In the genomic region with DNA sequence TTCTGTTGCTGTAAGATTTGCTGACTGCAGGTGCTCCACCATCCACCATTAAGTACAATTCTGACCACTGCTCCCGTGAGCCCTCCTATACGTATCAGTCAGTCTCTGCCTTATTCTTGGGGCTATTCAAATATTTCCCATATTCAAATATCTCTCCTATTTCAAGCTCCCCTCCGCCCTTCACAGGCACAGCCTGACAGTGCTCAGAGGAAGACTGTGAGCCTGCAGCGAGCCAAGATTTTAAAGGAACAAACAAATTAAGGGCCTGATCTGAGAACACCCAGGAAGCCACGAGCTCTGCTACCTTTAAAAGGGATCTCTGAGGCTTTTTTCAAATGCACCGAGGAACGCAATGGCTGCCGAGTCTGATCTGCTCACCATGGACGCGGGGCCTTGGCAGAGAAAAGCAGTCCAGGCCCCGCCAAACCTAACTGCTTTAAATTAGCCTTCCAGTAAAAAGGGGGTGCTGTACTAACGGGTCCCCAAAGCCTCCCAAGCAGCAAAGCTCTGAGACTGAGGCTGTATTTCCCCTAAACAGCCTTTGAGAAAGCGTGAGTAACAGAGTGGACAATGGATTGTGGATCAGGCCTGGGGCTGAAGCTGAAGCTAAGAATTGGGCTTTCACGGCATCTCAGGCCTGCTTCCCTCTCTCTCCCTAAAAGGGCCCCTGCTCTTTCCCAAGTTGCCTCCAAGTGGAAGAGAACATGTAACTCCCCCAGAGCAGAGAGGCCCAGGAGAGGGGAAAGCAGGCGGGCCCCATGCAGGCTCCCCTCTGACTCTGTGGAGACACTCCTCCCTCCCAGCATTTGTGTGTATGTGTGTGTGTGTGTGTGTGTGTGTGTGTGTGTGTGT, we compare ENCODE assay signal across 8 mouse cellular contexts. TPM values are rescaled to one million over a fixed set of nuclear protein-coding genes. Genes with fewer than 3 reads are reported as not detected.
DNase-seq lines count a peak whose midpoint lies in the region; ATAC-seq and TF ChIP-seq lines count a peak whose summit lies in the region.

No protein-coding gene starts in this region.

- 0 out of 2 replicates have a peak overlapping the region, but pooled peaks have one; percentile 0 for H3K4me3 ChIP-seq in heart, embryonic 10.5 days
- peak overlapping the region; percentile 25; the same call in 1 of the 2 replicates for H3K4me3 ChIP-seq in embryonic facial prominence, embryonic 10.5 days
- no peak overlapping the region for H3K4me3 ChIP-seq in lung, embryonic 15.5 days
- H3K4me3 ChIP-seq in small intestine, adult 2 months (ENCODE audit: low read depth, low read length) = no peak overlapping the region

- no peaks in the 10 kb centered on the region for H3K36me3 ChIP-seq in heart, embryonic 10.5 days
- H3K36me3 ChIP-seq in embryonic facial prominence, embryonic 10.5 days (replicated peaks) = no peaks in the 10 kb centered on the region
- H3K36me3 ChIP-seq in lung, embryonic 15.5 days = no peaks in the 10 kb centered on the region
- no peaks in the 10 kb centered on the region for H3K36me3 ChIP-seq in small intestine, adult 2 months (ENCODE audit: control insufficient read depth, insufficient read depth, low read length)

- peak overlapping the region; percentile 92 for H3K27ac ChIP-seq in heart, embryonic 10.5 days
- peak overlapping the region; percentile 82 for H3K27ac ChIP-seq in embryonic facial prominence, embryonic 10.5 days (replicated peaks)
- peak overlapping the region; percentile 94 for H3K27ac ChIP-seq in lung, embryonic 15.5 days
- H3K27ac ChIP-seq in small intestine, adult 2 months (ENCODE audit: insufficient read depth, low read depth, low read length) = peak overlapping the region; percentile 75

- peak; percentile 78 for ATAC-seq in lung, embryonic 15.5 days (ENCODE audit: borderline replicate concordance, extremely low read depth, low FRiP score, low TSS enrichment)

- peak overlapping the region; percentile 9; the same call in 1 of the 2 replicates for H3K9ac ChIP-seq in lung, embryonic 15.5 days

- H3K27me3 ChIP-seq in heart, embryonic 10.5 days (ENCODE audit: insufficient read depth, poor library complexity, severe bottlenecking) = peaks cover 13% of the 10 kb centered on the region
- H3K27me3 ChIP-seq in embryonic facial prominence, embryonic 10.5 days (replicated peaks; ENCODE audit: low read depth, poor library complexity, severe bottlenecking) = peaks cover 43% of the 10 kb centered on the region
- no peaks in the 10 kb centered on the region for H3K27me3 ChIP-seq in lung, embryonic 15.5 days
- no peaks in the 10 kb centered on the region for H3K27me3 ChIP-seq in small intestine, adult 2 months (ENCODE audit: control insufficient read depth, insufficient read depth, low read length)

- peaks cover 68% of the 10 kb centered on the region for H3K4me1 ChIP-seq in heart, embryonic 10.5 days
- peaks cover 67% of the 10 kb centered on the region for H3K4me1 ChIP-seq in embryonic facial prominence, embryonic 10.5 days
- H3K4me1 ChIP-seq in lung, embryonic 15.5 days = peaks cover 56% of the 10 kb centered on the region
- H3K4me1 ChIP-seq in small intestine, adult 2 months (ENCODE audit: control insufficient read depth, insufficient read depth, insufficient read length, low read length) = peaks cover 27% of the 10 kb centered on the region

- no peaks in the 10 kb centered on the region for H3K9me3 ChIP-seq in heart, embryonic 10.5 days
- no peaks in the 10 kb centered on the region for H3K9me3 ChIP-seq in embryonic facial prominence, embryonic 10.5 days
- no peaks in the 10 kb centered on the region for H3K9me3 ChIP-seq in lung, embryonic 15.5 days

- no peak for TF ChIP-seq POLR2A in small intestine, adult 2 months (IDR thresholded peaks at IDR 0.05; ENCODE audit: low read depth, low read length)

- intact Hi-C loops in heart, postnatal 25 days (cut with DNase I) = no loop called here
- intact Hi-C loops in left cerebral cortex, postnatal 14 days (cut with DNase I) = no loop called here

- WGBS in heart, embryonic 10.5 days = 52% methylated on average over 15 of the region's 15 CpGs
- 44% methylated on average over 15 of the region's 15 CpGs for WGBS in embryonic facial prominence, embryonic 10.5 days
- 18% methylated on average over 15 of the region's 15 CpGs for WGBS in lung, embryonic 15.5 days
- WGBS in small intestine, adult 2 months = 75% methylated on average over 15 of the region's 15 CpGs

- no peak for DNase-seq in heart, embryonic 10.5 days (ENCODE audit: low spot score)
- DNase-seq in heart, postnatal 25 days (ENCODE audit: low spot score) = no peak
- DNase-seq in embryonic facial prominence, embryonic 10.5 days (ENCODE audit: low spot score) = peak; percentile 58
- DNase-seq in heart, postnatal 4 days = peak; percentile 75
- no peak for DNase-seq in left cerebral cortex, postnatal 14 days (ENCODE audit: low spot score in 2 of 2)
- DNase-seq in B cell, adult 2 months = no peak

- no peak for TF ChIP-seq CTCF in small intestine, adult 2 months (IDR thresholded peaks at IDR 0.05; ENCODE audit: extremely low read depth, insufficient read length, insufficient replicate concordance, low read depth, low read length)

- peak overlapping the region; percentile 33 for H3K4me2 ChIP-seq in lung, embryonic 15.5 days

RNA-seq across cellular contexts. Expression of a gene that starts 29.3 kb away (rescaled TPM):
- 10.8 and 15.4 TPM in 2 replicates for polyA plus RNA-seq in heart, embryonic 10.5 days (2016; fragmentation: Nextera tagmentation; extraction: Ambion mirVana)
- 1 to 10 TPM; 4.2 to 4.5 TPM for total RNA-seq in heart, postnatal 25 days (2021)
- 20.0 and 22.6 TPM in 2 replicates for polyA plus RNA-seq in embryonic facial prominence, embryonic 10.5 days (2016; fragmentation: Nextera tagmentation; extraction: Ambion mirVana)
- 1 to 10 TPM; 3.7 to 3.9 TPM for total RNA-seq in heart, postnatal 4 days (2021)
- polyA plus RNA-seq in lung, embryonic 15.5 days (2015; fragmentation: Nextera tagmentation; extraction: Ambion mirVana) = 16.2 and 18.7 TPM in 2 replicates
- polyA plus RNA-seq in small intestine, adult 2 months (2012; rRNA removed) = 3.6 and 6.3 TPM in 2 replicates
- 10 to 100 TPM in 1 of 2 experiments, 1 to 10 TPM in 1; 7.7 to 11.3 TPM for total RNA-seq in left cerebral cortex, postnatal 14 days (2021)

RNA-seq across cellular contexts. Expression of a gene that starts 48.0 kb away (rescaled TPM):
- 37.8 and 46.2 TPM in 2 replicates for polyA plus RNA-seq in heart, embryonic 10.5 days (2016; fragmentation: Nextera tagmentation; extraction: Ambion mirVana)
- total RNA-seq in heart, postnatal 25 days (2021) = 100 to 1,000 TPM; 104 to 110 TPM
- 46.2 and 49.3 TPM in 2 replicates for polyA plus RNA-seq in embryonic facial prominence, embryonic 10.5 days (2016; fragmentation: Nextera tagmentation; extraction: Ambion mirVana)
- 100 to 1,000 TPM; 132 to 136 TPM for total RNA-seq in heart, postnatal 4 days (2021)
- polyA plus RNA-seq in lung, embryonic 15.5 days (2015; fragmentation: Nextera tagmentation; extraction: Ambion mirVana) = 68.6 and 73.1 TPM in 2 replicates
- polyA plus RNA-seq in small intestine, adult 2 months (2012; rRNA removed) = 43.9 and 118 TPM in 2 replicates
- 10 to 100 TPM; 69.6 to 75.1 TPM for total RNA-seq in left cerebral cortex, postnatal 14 days (2021)

Comparison
In these comparisons a context has a peak if more than half of its experiments do, and no peak if none do; other contexts are left out.
1. DNase-seq: peak in embryonic facial prominence, embryonic 10.5 days (single experiment) and heart, postnatal 4 days (single experiment); none in heart, embryonic 10.5 days (single experiment), heart, postnatal 25 days (single experiment), left cerebral cortex, postnatal 14 days (0 of 2) and B cell, adult 2 months (0 of 2).
2. H3K4me3 ChIP-seq: peak in heart, embryonic 10.5 days (single experiment) and embryonic facial prominence, embryonic 10.5 days (single experiment); none in lung, embryonic 15.5 days (single experiment) and small intestine, adult 2 months (single experiment).
3. Peak in every context shown above with its lines, with median percentiles within 50 percentile points of each other: H3K27ac ChIP-seq.